Mouse (Mus musculus): ENCODE measurements around the gene Tchp.

The Tchp gene

GRCm38 (mm10) chr5:114740595-114740994 lies 33.0 kb downstream of the Tchp start:
- no peak for DNase-seq (ENCODE audit: low spot score)

GRCm38 (mm10) chr5:114742572-114742971 lies 35.0 kb downstream of the Tchp start:
- DNase-seq (ENCODE audit: low spot score): no peak

GRCm38 (mm10) chr5:114742998-114743696 lies 35.6 kb downstream of the Tchp start:
- no peak for DNase-seq (ENCODE audit: low spot score)

GRCm38 (mm10) chr5:114743697-114744090 lies 36.1 kb downstream of the Tchp start:
- no peak for DNase-seq (ENCODE audit: low spot score)

GRCm38 (mm10) chr5:114745581-114745980 lies 38.0 kb downstream of the Tchp start:
- DNase-seq (ENCODE audit: low spot score): no peak

GRCm38 (mm10) chr5:114746886-114747285 lies 39.3 kb downstream of the Tchp start:
- DNase-seq (ENCODE audit: low spot score): no peak

GRCm38 (mm10) chr5:114747521-114747920 lies 40.0 kb downstream of the Tchp start:
- no peak for DNase-seq (ENCODE audit: low spot score)

- DNase-seq (ENCODE audit: low spot score): no peak
Measured at GRCm38 (mm10) chr5:114750325-114750724, 42.8 kb downstream of the Tchp start.

- no peak for DNase-seq (ENCODE audit: low spot score)
Measured at GRCm38 (mm10) chr5:114752397-114752796, 44.8 kb downstream of the Tchp start.

- DNase-seq (ENCODE audit: low spot score): no peak
Measured at GRCm38 (mm10) chr5:114753384-114753783, 45.8 kb downstream of the Tchp start.

- no peak for DNase-seq (ENCODE audit: low spot score)
Measured at GRCm38 (mm10) chr5:114759536-114760090, 52.1 kb downstream of the Tchp start.

GRCm38 (mm10) chr5:114761980-114762379 lies 54.4 kb downstream of the Tchp start:
- no peak for DNase-seq (ENCODE audit: low spot score)

GRCm38 (mm10) chr5:114764812-114765735 lies 57.5 kb downstream of the Tchp start:
- DNase-seq (ENCODE audit: low spot score): no peak

- no peak for DNase-seq (ENCODE audit: low spot score)
Measured at GRCm38 (mm10) chr5:114766686-114767085, 59.1 kb downstream of the Tchp start.

GRCm38 (mm10) chr5:114767185-114767584 lies 59.6 kb downstream of the Tchp start:
- no peak for DNase-seq (ENCODE audit: low spot score)

GRCm38 (mm10) chr5:114769786-114770185 lies 62.2 kb downstream of the Tchp start:
- no peak for DNase-seq (ENCODE audit: low spot score)

- no peak for DNase-seq (ENCODE audit: low spot score)
Measured at GRCm38 (mm10) chr5:114771796-114772195, 64.2 kb downstream of the Tchp start.

Measured in ovary, postnatal 14 days (tissue).